Mouse (Mus musculus): ENCODE results near the gene Lcat. TPM values are rescaled to one million over a fixed set of nuclear protein-coding genes. Genes with fewer than 3 reads are reported as not detected.
"Not testable (repeated sequence)": the region's sequence is repeated elsewhere in the genome, so short reads cannot be mapped to it uniquely, and the experiment has no call there.

Lcat gene
- polyA plus RNA-seq (2011; ENCODE audit: insufficient read depth, insufficient read length, low read depth, missing spikeins): 2.8 and 3.2 TPM in 2 replicates

DNA sequence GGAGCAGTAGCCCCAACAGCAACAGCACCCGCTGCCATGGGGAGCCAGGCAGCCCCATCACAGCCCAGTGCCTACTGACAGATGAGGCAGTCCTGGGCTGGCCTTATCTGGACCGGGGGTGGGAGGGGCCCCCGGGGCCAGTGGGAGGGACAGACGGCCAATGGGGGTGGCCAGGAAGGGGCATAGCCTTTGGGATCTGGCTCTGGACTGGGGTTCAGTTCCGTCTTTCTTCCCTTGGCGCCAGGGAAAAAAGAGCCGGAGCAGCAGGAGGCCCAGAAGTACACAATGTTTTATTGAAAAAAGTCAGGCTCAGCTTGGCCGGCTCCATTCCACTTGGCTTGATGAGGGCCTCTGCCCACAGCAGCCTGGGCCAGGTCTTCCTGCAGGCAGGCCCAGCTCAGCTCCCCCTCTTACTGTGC, at the start of gene Lcat:
TSS of gene Lcat (minus strand) at position 62 of the 419 bp plus-strand sequence.
- Histone ChIP-seq H3K36me3 (ENCODE audit: control insufficient read depth, insufficient read depth, low read length, poor library complexity, severe bottlenecking) (peaks cover 49% of the 10 kb centered on the region), H3K4me3 (ENCODE audit: low read depth, low read length) (no peak within 1 kb of the TSS), H3K9me3 (replicated peaks; ENCODE audit: control insufficient read depth, insufficient read depth, low read length, poor library complexity, severe bottlenecking) (no peaks in the 10 kb centered on the region), H3K4me1 (ENCODE audit: control insufficient read depth, insufficient read depth, low read length) (no peaks in the 10 kb centered on the region), H3K27me3 (ENCODE audit: control insufficient read depth, insufficient read depth, low read length, poor library complexity, severe bottlenecking) (no peaks in the 10 kb centered on the region), H3K9ac (ENCODE audit: low read depth, poor library complexity, severe bottlenecking) (no peak within 1 kb of the TSS), H3K27ac (ENCODE audit: insufficient read depth, low read length) (no peak within 1 kb of the TSS)
- no peak for TF ChIP-seq EP300 (IDR thresholded peaks at IDR 0.05; ENCODE audit: insufficient read depth, low read depth, low read length)
- TF ChIP-seq CTCF (IDR thresholded peaks at IDR 0.05; ENCODE audit: low read depth, low read length): no peak
- no peak for TF ChIP-seq POLR2A (IDR thresholded peaks at IDR 0.05; ENCODE audit: insufficient read depth, low read length)

GRCm38 (mm10) chr8:105992499-105992898, 49.3 kb upstream of the Lcat start:
- TF ChIP-seq EP300 (IDR thresholded peaks at IDR 0.05; ENCODE audit: insufficient read depth, low read depth, low read length) (no peak), CTCF (IDR thresholded peaks at IDR 0.05; ENCODE audit: low read depth, low read length) (no peak), POLR2A (IDR thresholded peaks at IDR 0.05; ENCODE audit: insufficient read depth, low read length) (no peak)
- H3K4me1 ChIP-seq (ENCODE audit: control insufficient read depth, insufficient read depth, low read length): no peaks in the 10 kb centered on the region
- no peak overlapping the region for H3K9ac ChIP-seq (ENCODE audit: low read depth, poor library complexity, severe bottlenecking)
- H3K36me3 ChIP-seq (ENCODE audit: control insufficient read depth, insufficient read depth, low read length, poor library complexity, severe bottlenecking): no peaks in the 10 kb centered on the region
- H3K9me3 ChIP-seq (replicated peaks; ENCODE audit: control insufficient read depth, insufficient read depth, low read length, poor library complexity, severe bottlenecking): no peaks in the 10 kb centered on the region
- H3K27ac ChIP-seq (ENCODE audit: insufficient read depth, low read length): no peak overlapping the region
- H3K4me3 ChIP-seq (ENCODE audit: low read depth, low read length): no peak overlapping the region
- H3K27me3 ChIP-seq (ENCODE audit: control insufficient read depth, insufficient read depth, low read length, poor library complexity, severe bottlenecking): no peaks in the 10 kb centered on the region

DNA sequence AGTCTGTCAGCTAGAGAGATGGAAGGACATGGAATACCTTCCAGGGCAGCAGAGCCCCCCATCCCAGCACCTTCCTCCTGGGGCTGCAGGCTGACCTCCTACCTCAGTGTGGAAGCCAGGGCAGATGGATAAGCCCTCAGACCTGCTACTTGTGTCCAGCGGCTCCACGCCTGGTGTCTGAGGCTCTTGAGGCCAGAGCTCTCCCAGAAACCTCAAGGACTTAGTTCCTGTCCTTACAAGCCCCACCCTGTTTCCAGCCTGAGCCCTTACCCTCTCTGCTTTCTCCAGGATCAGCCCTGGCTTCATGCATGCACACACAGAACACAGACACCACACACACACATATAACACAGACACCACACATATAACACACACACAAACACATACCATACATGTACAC, 48.4 kb upstream of the Lcat start:
- Histone ChIP-seq H3K9ac (ENCODE audit: low read depth, poor library complexity, severe bottlenecking) (no peak overlapping the region), H3K9me3 (replicated peaks; ENCODE audit: control insufficient read depth, insufficient read depth, low read length, poor library complexity, severe bottlenecking) (no peaks in the 10 kb centered on the region), H3K27ac (ENCODE audit: insufficient read depth, low read length) (no peak overlapping the region), H3K4me1 (ENCODE audit: control insufficient read depth, insufficient read depth, low read length) (no peaks in the 10 kb centered on the region), H3K27me3 (ENCODE audit: control insufficient read depth, insufficient read depth, low read length, poor library complexity, severe bottlenecking) (no peaks in the 10 kb centered on the region), H3K36me3 (ENCODE audit: control insufficient read depth, insufficient read depth, low read length, poor library complexity, severe bottlenecking) (no peaks in the 10 kb centered on the region), H3K4me3 (ENCODE audit: low read depth, low read length) (no peak overlapping the region)
- TF ChIP-seq CTCF (IDR thresholded peaks at IDR 0.05; ENCODE audit: low read depth, low read length): no peak
- TF ChIP-seq POLR2A (IDR thresholded peaks at IDR 0.05; ENCODE audit: insufficient read depth, low read length): no peak
- TF ChIP-seq EP300 (IDR thresholded peaks at IDR 0.05; ENCODE audit: insufficient read depth, low read depth, low read length): no peak

DNA sequence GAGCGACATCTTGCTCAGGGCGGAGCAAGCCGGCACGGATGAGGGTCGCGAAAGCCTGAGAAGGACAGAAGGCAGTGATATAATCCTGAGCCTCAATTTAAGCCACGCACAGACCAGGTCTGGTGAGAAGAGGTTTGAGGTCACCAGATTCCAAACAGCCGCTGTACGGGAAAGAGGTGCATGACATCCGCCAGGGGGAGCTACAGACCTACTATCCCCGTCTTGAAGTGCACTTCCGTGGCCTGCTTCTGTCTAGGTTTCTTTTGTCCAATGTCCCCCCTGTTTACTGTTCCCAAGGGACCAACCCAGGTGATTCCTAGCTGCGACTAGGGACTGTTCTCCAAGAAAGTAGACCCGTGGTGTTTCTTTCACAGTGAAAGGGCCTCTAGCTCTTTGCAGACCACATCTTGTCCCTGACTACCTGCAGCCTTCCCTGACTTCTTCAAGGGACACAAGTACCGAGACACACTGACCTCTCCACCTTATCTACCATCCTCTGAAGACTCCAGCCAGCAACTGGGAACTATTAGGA, 47.7 kb upstream of the Lcat start, which contains the start of gene Dus2:
TSS of gene Dus2 (plus strand) at position 482 of the 532 bp plus-strand sequence.
- TF ChIP-seq POLR2A (IDR thresholded peaks at IDR 0.05; ENCODE audit: insufficient read depth, low read length): no peak
- peak; percentile 95 for TF ChIP-seq CTCF (IDR thresholded peaks at IDR 0.05; ENCODE audit: low read depth, low read length)
- Histone ChIP-seq H3K27me3 (ENCODE audit: control insufficient read depth, insufficient read depth, low read length, poor library complexity, severe bottlenecking) (no peaks in the 10 kb centered on the region), H3K9ac (ENCODE audit: low read depth, poor library complexity, severe bottlenecking) (no peak within 1 kb of the TSS), H3K4me1 (ENCODE audit: control insufficient read depth, insufficient read depth, low read length) (no peaks in the 10 kb centered on the region), H3K4me3 (ENCODE audit: low read depth, low read length) (no peak within 1 kb of the TSS), H3K9me3 (replicated peaks; ENCODE audit: control insufficient read depth, insufficient read depth, low read length, poor library complexity, severe bottlenecking) (no peaks in the 10 kb centered on the region), H3K27ac (ENCODE audit: insufficient read depth, low read length) (no peak within 1 kb of the TSS), H3K36me3 (ENCODE audit: control insufficient read depth, insufficient read depth, low read length, poor library complexity, severe bottlenecking) (no peaks in the 10 kb centered on the region)

DNA sequence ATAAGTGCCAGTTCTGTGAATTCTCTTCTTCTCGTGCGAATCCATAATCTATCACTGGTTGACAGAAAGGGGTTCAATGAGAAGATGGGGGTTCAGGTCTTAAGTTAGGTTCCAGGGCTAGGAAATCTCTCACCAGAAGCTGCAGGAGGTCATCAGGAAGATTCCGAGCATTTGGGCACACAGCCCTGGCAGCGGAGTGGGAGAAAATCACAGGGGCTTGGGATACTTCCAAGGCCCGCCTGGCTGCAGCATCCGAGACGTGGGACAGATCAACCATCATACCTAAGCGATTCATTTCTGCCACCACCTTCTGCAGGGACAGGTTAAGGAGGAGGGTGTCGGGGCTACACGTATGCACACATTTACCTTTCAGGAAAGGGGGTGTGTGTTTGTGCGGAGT, 45.4 kb upstream of the Lcat start:
- Histone ChIP-seq H3K4me1 (ENCODE audit: control insufficient read depth, insufficient read depth, low read length) (no peaks in the 10 kb centered on the region), H3K9me3 (replicated peaks; ENCODE audit: control insufficient read depth, insufficient read depth, low read length, poor library complexity, severe bottlenecking) (no peaks in the 10 kb centered on the region), H3K36me3 (ENCODE audit: control insufficient read depth, insufficient read depth, low read length, poor library complexity, severe bottlenecking) (no peaks in the 10 kb centered on the region), H3K27me3 (ENCODE audit: control insufficient read depth, insufficient read depth, low read length, poor library complexity, severe bottlenecking) (no peaks in the 10 kb centered on the region), H3K4me3 (ENCODE audit: low read depth, low read length) (no peak overlapping the region), H3K9ac (ENCODE audit: low read depth, poor library complexity, severe bottlenecking) (no peak overlapping the region), H3K27ac (ENCODE audit: insufficient read depth, low read length) (no peak overlapping the region)
- TF ChIP-seq POLR2A (IDR thresholded peaks at IDR 0.05; ENCODE audit: insufficient read depth, low read length): no peak
- no peak for TF ChIP-seq EP300 (IDR thresholded peaks at IDR 0.05; ENCODE audit: insufficient read depth, low read depth, low read length)
- no peak for TF ChIP-seq CTCF (IDR thresholded peaks at IDR 0.05; ENCODE audit: low read depth, low read length)

DNA sequence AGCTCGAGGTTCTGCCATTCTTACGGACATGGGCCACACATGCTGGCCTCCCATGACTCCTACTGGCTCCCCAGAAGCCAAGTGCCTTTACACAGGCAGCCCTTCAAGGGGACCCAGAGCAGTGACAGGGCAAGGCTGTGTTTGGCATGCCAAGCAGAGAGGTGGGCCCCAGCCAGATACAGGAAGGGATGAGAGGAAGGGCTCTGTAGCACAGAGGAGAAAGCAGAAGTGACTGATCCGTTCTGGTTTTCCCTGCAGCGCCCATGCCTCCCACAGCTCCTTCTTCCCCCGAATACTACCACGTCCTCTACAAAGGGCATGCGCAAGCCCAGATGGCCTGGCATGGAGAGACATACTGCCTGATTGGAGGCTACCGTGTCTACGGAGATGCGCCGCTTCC, 40.2 kb upstream of the Lcat start:
- H3K4me1 ChIP-seq (ENCODE audit: control insufficient read depth, insufficient read depth, low read length): not testable (repeated sequence)

More for the DNA sequence above, 40.2 kb upstream of the Lcat start:
- not testable (repeated sequence) for H3K4me3 ChIP-seq (ENCODE audit: low read depth, low read length); H3K9ac ChIP-seq (ENCODE audit: low read depth, poor library complexity, severe bottlenecking); H3K36me3 ChIP-seq (ENCODE audit: control insufficient read depth, insufficient read depth, low read length, poor library complexity, severe bottlenecking); H3K27me3 ChIP-seq (ENCODE audit: control insufficient read depth, insufficient read depth, low read length, poor library complexity, severe bottlenecking); H3K9me3 ChIP-seq (replicated peaks; ENCODE audit: control insufficient read depth, insufficient read depth, low read length, poor library complexity, severe bottlenecking); H3K27ac ChIP-seq (ENCODE audit: insufficient read depth, low read length)
